Mouse (Mus musculus) bone marrow macrophage, adult 2 months (primary cell): ENCODE measurements around the gene Pmfbp1.

Source experiments
- CTCF ChIP-seq: IDR thresholded peaks from 2 replicates; pipeline ENCODE4 v1.5.1; 2012; ENCODE audit warnings: low read depth, mild to moderate bottlenecking, low read length, moderate library complexity
- POLR2A ChIP-seq: IDR thresholded peaks from 2 replicates; pipeline ENCODE4 v1.6.1; 2012; ENCODE audit warnings: mild to moderate bottlenecking, low read depth, low read length, borderline replicate concordance

- TF ChIP-seq CTCF = no peak
- no peak for TF ChIP-seq POLR2A
Observed at GRCm38 (mm10) chr8:109464451-109464891, 29.4 kb upstream of the Pmfbp1 start.
